Mouse (Mus musculus) kidney, postnatal 0 days (tissue): ENCODE data around the gene Spock2. TPM values are rescaled to one million over a fixed set of nuclear protein-coding genes. Genes with fewer than 3 reads are reported as not detected.

Source experiments
- ATAC-seq: fragments of 200-750 bp; cut with Nextera tagmentation; replicated peaks from 2 replicates; pipeline ENCODE4 v1.8.0; 2017; ENCODE audit warnings: low read depth, moderate number of reproducible peaks, moderate TSS enrichment, moderate library complexity; ENCODE audit not compliant: low FRiP score
- DNase-seq: peaks from one replicate; pipeline ENCODE4 v3.0.0-alpha.2; 2016; ENCODE audit warnings: low spot score
- H3K27ac ChIP-seq: fragments of 300-500 bp; sonication (generic); 2 replicates; pipeline ENCODE4 v1.5.1; 2014; ENCODE audit warnings: mild to moderate bottlenecking
- H3K27me3 ChIP-seq: fragments of 300-500 bp; sonication (generic); 2 replicates; pipeline ENCODE4 v1.6.1; 2014; ENCODE audit warnings: low read length, mixed read lengths; ENCODE audit not compliant: insufficient read depth
- H3K36me3 ChIP-seq: fragments of 300-500 bp; sonication (generic); 2 replicates; pipeline ENCODE4 v1.6.1; 2014; ENCODE audit warnings: low read length, mixed read lengths; ENCODE audit not compliant: insufficient read depth
- H3K4me1 ChIP-seq: fragments of 300-500 bp; sonication (generic); replicated peaks from 2 replicates; pipeline ENCODE4 v1.6.1; 2014; ENCODE audit warnings: antibody characterized with exemption, low read length, mixed read lengths; ENCODE audit not compliant: insufficient read depth
- H3K4me2 ChIP-seq: fragments of 300-500 bp; sonication (generic); 2 replicates; pipeline ENCODE4 v1.6.1; 2014; ENCODE audit warnings: mild to moderate bottlenecking, low read length, moderate library complexity, mixed read lengths
- H3K4me3 ChIP-seq: fragments of 300-500 bp; sonication (generic); replicated peaks from 2 replicates; pipeline ENCODE4 v1.5.1; 2014; ENCODE audit warnings: low read depth, low read length
- H3K9ac ChIP-seq: fragments of 300-500 bp; sonication (generic); 2 replicates; pipeline ENCODE4 v1.6.1; 2014; ENCODE audit warnings: low read depth, low read length
- H3K9me3 ChIP-seq: fragments of 300-500 bp; sonication (generic); replicated peaks from 2 replicates; pipeline ENCODE4 v1.6.1; 2016; ENCODE audit warnings: low read length, inconsistent platforms, mixed read lengths
- CTCF ChIP-seq: IDR thresholded peaks from 2 replicates; pipeline ENCODE4 v1.5.1; 2016; ENCODE audit warnings: antibody characterized with exemption, low read depth, mild to moderate bottlenecking, moderate library complexity
- WGBS: fragments of 180-500 bp; shearing (Covaris S2); extraction: QIAGEN DNeasy Blood & Tissue Kit; methylation state at CpG from one replicate; pipeline ENCODE4 v1.1.7; 2014; 5-methylcytosine and 5-hydroxymethylcytosine counted together
- polyA plus RNA-seq: library from polyadenylated mRNA; unstranded; fragments of >200 nt; fragmentation: Nextera tagmentation; extraction: Ambion mirVana; gene quantifications from 2 replicates; pipeline ENCODE4 v1.2.1, GENCODE M21; 2015

Gene Spock2
- polyA plus RNA-seq, 1 experiment from 2014 or later: 22.0 TPM

DNA sequence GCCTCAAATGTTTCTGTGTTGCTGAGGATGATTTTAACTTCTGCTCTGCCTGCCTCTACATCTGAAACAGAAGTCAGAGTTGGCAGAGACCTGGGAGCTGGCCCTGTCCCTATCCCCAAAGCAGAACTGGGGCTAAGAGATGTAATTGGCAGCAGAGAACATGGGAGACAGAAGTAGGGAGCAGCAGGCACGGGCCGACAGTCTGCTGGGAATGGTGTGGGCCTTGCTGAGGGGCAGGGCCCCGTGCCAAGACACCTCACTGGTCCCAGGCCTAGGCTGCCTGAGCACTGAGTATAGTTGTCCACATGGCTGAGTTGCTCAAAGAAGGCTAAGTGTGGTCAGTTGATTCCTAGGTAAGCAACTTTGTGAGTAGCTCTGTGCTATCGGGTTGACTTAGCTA is 22.0 kb upstream of the Spock2 start:
- DNase-seq (no peak), ATAC-seq (no peak)
- TF ChIP-seq CTCF: no peak
- Histone ChIP-seq H3K4me1 (peaks cover 11% of the 10 kb centered on the region), H3K4me2 (no peak overlapping the region), H3K4me3 (no peak overlapping the region), H3K9ac (no peak overlapping the region), H3K9me3 (no peaks in the 10 kb centered on the region), H3K27ac (no peak overlapping the region), H3K36me3 (no peaks in the 10 kb centered on the region), H3K27me3 (no peaks in the 10 kb centered on the region)
- WGBS: 82% methylated on average over 4 of the region's 4 CpGs

- H3K27ac ChIP-seq: no peak overlapping the region
- no peak overlapping the region for H3K9ac ChIP-seq
- H3K4me3 ChIP-seq: no peak overlapping the region
- TF ChIP-seq CTCF: no peak
- no peaks in the 10 kb centered on the region for H3K9me3 ChIP-seq
- WGBS: 62% methylated on average over 2 of the region's 2 CpGs
- DNase-seq: no peak
- no peak overlapping the region for H3K4me2 ChIP-seq
- 0 out of 2 replicates have a peak, but pooled peaks cover 3% of the 10 kb centered on the region for H3K4me1 ChIP-seq
- no peaks in the 10 kb centered on the region for H3K36me3 ChIP-seq
- no peak for ATAC-seq
- H3K27me3 ChIP-seq: no peaks in the 10 kb centered on the region
Measured at GRCm38 (mm10) chr10:60092311-60092710, 13.7 kb upstream of the Spock2 start.

DNA sequence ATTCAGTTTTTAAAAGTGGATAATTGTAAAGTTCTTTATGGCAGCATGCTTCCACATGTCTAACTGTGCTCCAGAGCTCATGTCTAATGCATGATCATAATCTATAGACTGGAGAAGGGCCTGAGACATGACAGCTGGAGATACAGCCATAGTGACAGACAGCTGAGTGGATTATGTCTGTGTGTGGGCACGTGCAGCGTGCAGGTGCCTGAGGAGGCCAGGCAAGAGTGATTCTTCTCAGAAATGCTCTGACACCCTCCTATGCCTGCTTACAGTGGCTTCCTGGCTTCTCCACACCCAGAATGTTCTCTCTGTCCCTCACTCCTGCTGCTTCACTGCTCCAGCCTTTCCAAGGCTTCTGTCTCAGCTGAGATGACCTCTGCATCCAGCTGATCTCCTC is 12.3 kb upstream of the Spock2 start:
- Histone ChIP-seq H3K4me2 (no peak overlapping the region), H3K4me3 (no peak overlapping the region), H3K9ac (no peak overlapping the region), H3K36me3 (no peaks in the 10 kb centered on the region), H3K9me3 (no peaks in the 10 kb centered on the region), H3K27me3 (no peaks in the 10 kb centered on the region), H3K27ac (no peak overlapping the region), H3K4me1 (0 out of 2 replicates have a peak, but pooled peaks cover 3% of the 10 kb centered on the region)
- TF ChIP-seq CTCF: no peak
- no peak for ATAC-seq
- 85% methylated on average over 2 of the region's 2 CpGs for WGBS
- DNase-seq: no peak

DNA sequence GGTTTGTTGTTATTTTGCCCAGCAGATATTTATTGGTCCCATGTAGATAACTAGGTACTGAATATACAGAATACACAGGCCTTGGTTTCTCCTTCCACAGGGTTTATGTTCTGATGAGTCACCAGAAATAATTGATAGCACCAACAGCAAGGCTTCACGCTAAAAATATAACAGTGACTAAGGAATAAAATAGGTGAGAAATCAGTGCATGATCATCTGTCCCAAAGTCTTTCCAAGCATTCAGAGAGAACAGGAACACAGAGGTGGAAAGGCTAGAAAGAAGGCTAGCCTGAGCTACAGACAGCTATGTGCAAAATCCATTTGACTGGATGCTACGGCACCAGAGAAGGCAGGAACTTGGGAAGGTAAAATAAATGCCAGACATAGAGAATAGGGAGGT is 10.5 kb upstream of the Spock2 start:
- Histone ChIP-seq H3K9me3 (no peaks in the 10 kb centered on the region), H3K27ac (0 out of 2 replicates have a peak overlapping the region, but pooled peaks have one; percentile 25), H3K4me1 (0 out of 2 replicates have a peak, but pooled peaks cover 3% of the 10 kb centered on the region), H3K9ac (no peak overlapping the region), H3K36me3 (no peaks in the 10 kb centered on the region), H3K4me2 (no peak overlapping the region), H3K27me3 (no peaks in the 10 kb centered on the region), H3K4me3 (no peak overlapping the region)
- TF ChIP-seq CTCF: no peak
- ATAC-seq (no peak), DNase-seq (no peak)
- WGBS: 84% methylated on average over 2 of the region's 2 CpGs

DNA sequence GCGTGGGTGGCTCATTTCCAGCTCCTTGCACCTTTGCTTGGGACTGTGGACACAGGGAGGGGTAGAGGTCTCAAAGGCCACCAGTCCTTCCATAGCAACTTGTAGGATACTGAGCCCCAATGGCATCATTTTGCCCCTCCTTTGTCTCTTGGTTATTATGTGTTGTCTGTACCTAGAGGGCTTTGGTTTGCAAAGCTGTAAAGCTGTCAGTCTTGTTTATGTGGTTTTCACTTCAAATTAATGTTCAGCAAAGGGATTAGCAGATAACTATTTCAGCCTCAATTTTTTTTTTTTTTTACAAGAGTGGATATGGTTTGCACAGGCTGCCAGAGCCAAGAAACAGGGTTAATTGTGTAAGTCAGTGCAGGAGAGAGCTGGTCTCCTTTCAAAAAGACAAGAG is 9.7 kb upstream of the Spock2 start:
- Histone ChIP-seq H3K27ac (no peak overlapping the region), H3K27me3 (no peaks in the 10 kb centered on the region), H3K36me3 (no peaks in the 10 kb centered on the region), H3K4me3 (no peak overlapping the region), H3K4me2 (no peak overlapping the region), H3K4me1 (0 out of 2 replicates have a peak, but pooled peaks cover 3% of the 10 kb centered on the region), H3K9ac (no peak overlapping the region), H3K9me3 (no peaks in the 10 kb centered on the region)
- ATAC-seq: no peak
- peak; percentile 54 for DNase-seq
- no peak for TF ChIP-seq CTCF
- WGBS: 25% methylated on average over 1 of the region's 1 CpGs

DNA sequence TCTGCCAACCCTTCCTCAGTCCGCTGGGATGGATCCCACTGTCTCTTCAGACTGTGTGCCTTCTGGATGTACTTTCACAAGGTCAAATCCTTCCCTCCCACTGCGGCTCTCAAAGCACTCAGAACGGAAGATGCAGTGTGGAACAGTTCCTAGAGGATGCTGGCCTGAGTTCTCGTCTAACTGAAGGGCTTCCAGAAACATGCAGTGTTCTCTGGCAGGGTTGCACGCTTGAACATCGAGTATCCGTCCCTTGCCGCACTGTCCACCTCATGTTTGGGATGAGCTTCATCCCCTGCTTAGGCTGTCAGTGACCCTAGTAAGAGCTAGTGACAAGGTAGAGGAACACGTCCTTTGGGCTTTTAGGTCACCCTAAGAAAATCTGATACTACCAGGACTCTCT is 8.9 kb upstream of the Spock2 start:
- H3K27me3 ChIP-seq: no peaks in the 10 kb centered on the region
- no peaks in the 10 kb centered on the region for H3K36me3 ChIP-seq
- H3K4me2 ChIP-seq: no peak overlapping the region
- 65% methylated on average over 9 of the region's 9 CpGs for WGBS
- no peak overlapping the region for H3K27ac ChIP-seq
- ATAC-seq (no peak), DNase-seq (no peak)
- 0 out of 2 replicates have a peak, but pooled peaks cover 3% of the 10 kb centered on the region for H3K4me1 ChIP-seq
- H3K4me3 ChIP-seq: no peak overlapping the region
- no peak for TF ChIP-seq CTCF
- H3K9ac ChIP-seq: no peak overlapping the region
- H3K9me3 ChIP-seq: no peaks in the 10 kb centered on the region

DNA sequence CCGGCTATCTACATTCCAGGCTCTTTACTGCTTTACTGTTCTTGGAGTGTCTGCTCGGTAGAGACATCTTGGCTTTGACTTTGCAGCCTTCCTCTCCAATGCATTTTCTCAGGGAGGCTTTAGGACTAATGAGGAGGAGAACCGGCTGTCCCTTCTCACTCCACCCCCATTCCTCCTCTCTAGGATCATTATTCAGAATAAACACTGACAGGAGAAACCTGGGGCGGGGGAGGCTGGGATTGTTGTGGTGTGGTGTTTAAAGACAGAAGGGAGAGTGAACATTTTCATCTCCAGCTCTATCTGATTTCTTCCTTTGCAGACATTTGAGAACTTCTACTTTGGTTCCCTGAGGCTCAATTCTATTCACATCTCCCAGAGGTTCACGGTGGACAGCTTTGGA is 8.2 kb upstream of the Spock2 start:
- no peak overlapping the region for H3K9ac ChIP-seq
- no peak for TF ChIP-seq CTCF
- ATAC-seq: peak; percentile 45; the same call in 1 of the 2 replicates
- no peaks in the 10 kb centered on the region for H3K36me3 ChIP-seq
- peak; percentile 82 for DNase-seq
- H3K27me3 ChIP-seq: no peaks in the 10 kb centered on the region
- H3K4me1 ChIP-seq: 0 out of 2 replicates have a peak, but pooled peaks cover 3% of the 10 kb centered on the region
- no peak overlapping the region for H3K4me3 ChIP-seq
- H3K9me3 ChIP-seq: no peaks in the 10 kb centered on the region
- H3K4me2 ChIP-seq: no peak overlapping the region
- WGBS: 37% methylated on average over 5 of the region's 5 CpGs
- no peak overlapping the region for H3K27ac ChIP-seq
